Mouse (Mus musculus): ENCODE results near the gene Sesn2. TPM values are rescaled to one million over a fixed set of nuclear protein-coding genes. Genes with fewer than 3 reads are reported as not detected.
"Not testable (repeated sequence)": the region's sequence is repeated elsewhere in the genome, so short reads cannot be mapped to it uniquely, and the experiment has no call there.

Sesn2 gene
- total RNA-seq (2021), result 1 to 10 TPM; 2.1 to 2.5 TPM
- long read RNA-seq, experiment 1, partial matches to known transcripts, result 0 of 1 reads
- long read RNA-seq, experiment 1, other reads (novel, unspliced or antisense), result 0 of 1 reads
- long read RNA-seq, experiment 2, result 0 reads

- peak; percentile 98 for DNase-seq (ENCODE audit: low spot score)
These were observed at the start of gene Sesn2 for GRCm38 (mm10) chr4:132510352-132510798. Gene Sesn2, minus strand, starts transcription at chr4:132510501.

- not testable (repeated sequence) for DNase-seq (ENCODE audit: low spot score)
These were observed 45.2 kb upstream of the Sesn2 start for GRCm38 (mm10) chr4:132555550-132555949.

GRCm38 (mm10) chr4:132554653-132555052 is 44.4 kb upstream of the Sesn2 start:
- no peak for DNase-seq (ENCODE audit: low spot score)

GRCm38 (mm10) chr4:132554221-132554620 is 43.9 kb upstream of the Sesn2 start:
- DNase-seq (ENCODE audit: low spot score), result no peak

- DNase-seq (ENCODE audit: low spot score), result peak; percentile 78
These were observed 35.5 kb upstream of the Sesn2 start for GRCm38 (mm10) chr4:132545851-132546250.

GRCm38 (mm10) chr4:132542724-132543123 is 32.4 kb upstream of the Sesn2 start:
- DNase-seq (ENCODE audit: low spot score), result peak; percentile 35

- DNase-seq (ENCODE audit: low spot score), result no peak
These were observed 31.1 kb upstream of the Sesn2 start for GRCm38 (mm10) chr4:132541413-132541812.

GRCm38 (mm10) chr4:132539481-132539880 is 29.2 kb upstream of the Sesn2 start:
- DNase-seq (ENCODE audit: low spot score), result no peak

GRCm38 (mm10) chr4:132535406-132536121 is 25.3 kb upstream of the Sesn2 start, which contains the start of gene Dnajc8:
Gene Dnajc8, plus strand, starts transcription at chr4:132535550.
- peak; percentile 96 for DNase-seq (ENCODE audit: low spot score)

GRCm38 (mm10) chr4:132532981-132533916 is 22.9 kb upstream of the Sesn2 start, which contains the start of gene Atpif1:
Gene Atpif1, minus strand, starts transcription at chr4:132533659.
- DNase-seq (ENCODE audit: low spot score), result peak; percentile 89

GRCm38 (mm10) chr4:132532496-132532895 is 22.2 kb upstream of the Sesn2 start:
- no peak for DNase-seq (ENCODE audit: low spot score)

GRCm38 (mm10) chr4:132530033-132530804 is 19.9 kb upstream of the Sesn2 start:
- no peak for DNase-seq (ENCODE audit: low spot score)

GRCm38 (mm10) chr4:132529344-132529743 is 19.0 kb upstream of the Sesn2 start:
- no peak for DNase-seq (ENCODE audit: low spot score)

- no peak for DNase-seq (ENCODE audit: low spot score)
These were observed 17.7 kb upstream of the Sesn2 start for GRCm38 (mm10) chr4:132527917-132528522.

GRCm38 (mm10) chr4:132526678-132527077 is 16.4 kb upstream of the Sesn2 start:
- no peak for DNase-seq (ENCODE audit: low spot score)

- no peak for DNase-seq (ENCODE audit: low spot score)
These were observed 14.5 kb upstream of the Sesn2 start for GRCm38 (mm10) chr4:132524808-132525207.

GRCm38 (mm10) chr4:132524321-132524741 is 14.0 kb upstream of the Sesn2 start:
- DNase-seq (ENCODE audit: low spot score), result no peak

GRCm38 (mm10) chr4:132519188-132519587 is 8.9 kb upstream of the Sesn2 start:
- DNase-seq (ENCODE audit: low spot score), result no peak

GRCm38 (mm10) chr4:132518066-132518465 is 7.8 kb upstream of the Sesn2 start:
- DNase-seq (ENCODE audit: low spot score), result no peak

- DNase-seq (ENCODE audit: low spot score), result peak; percentile 96
These were observed 5.3 kb upstream of the Sesn2 start for GRCm38 (mm10) chr4:132515369-132516155.
